Mouse (Mus musculus) liver, embryonic 14.5 days (tissue): ENCODE results near the gene Sos1.

Source experiments
- CTCF ChIP-seq: IDR thresholded peaks from 2 replicates; pipeline ENCODE4 v1.5.1; 2016; ENCODE audit warnings: antibody characterized with exemption, low read depth, control low read depth
- EP300 ChIP-seq: IDR thresholded peaks from 2 replicates; pipeline ENCODE4 v1.6.1; 2016; ENCODE audit warnings: antibody characterized with exemption, low read depth

- TF ChIP-seq EP300: no peak
- TF ChIP-seq CTCF: no peak
Observed at GRCm38 (mm10) chr17:80521521-80522228, 41.4 kb upstream of the Sos1 start.
